In genomic region chr13:35503362-35503821, GRCm38 (mm10) we compare ENCODE assay signal across 8 mouse cellular contexts.
DNase-seq lines count a peak whose midpoint lies in the region; ATAC-seq and TF ChIP-seq lines count a peak whose summit lies in the region.

No protein-coding gene starts in this region.

- 64% methylated on average over 17 of the region's 17 CpGs for WGBS in liver, adult 2 months
- 75% methylated on average over 17 of the region's 17 CpGs for whole genome bisulfite sequencing in liver, embryonic 12.5 days (ENCODE audit: insufficient replicate concordance)
- 73% methylated on average over 17 of the region's 17 CpGs for WGBS in heart, embryonic 14.5 days
- 72% methylated on average over 17 of the region's 17 CpGs for WGBS in midbrain, embryonic 14.5 days

- no peaks in the 10 kb centered on the region for H3K79me2 ChIP-seq in liver, adult 2 months (ENCODE audit: control insufficient read depth, insufficient read depth, low read length)

- H3K9me3 ChIP-seq in liver, embryonic 12.5 days (replicated peaks): no peaks in the 10 kb centered on the region
- no peaks in the 10 kb centered on the region for H3K9me3 ChIP-seq in heart, embryonic 14.5 days (ENCODE audit: control insufficient read depth, low read length)
- no peaks in the 10 kb centered on the region for H3K9me3 ChIP-seq in midbrain, embryonic 14.5 days (ENCODE audit: control insufficient read depth, low read length)

- no peak overlapping the region for H3K4me3 ChIP-seq in liver, adult 2 months (ENCODE audit: insufficient read depth, low read depth, low read length)
- H3K4me3 ChIP-seq in liver, embryonic 12.5 days: no peak overlapping the region
- no peak overlapping the region for H3K4me3 ChIP-seq in heart, embryonic 14.5 days (ENCODE audit: control insufficient read depth in 1 of 2, insufficient read depth in 1 of 2, low read depth in 1 of 2, low read length in 2 of 2)
- no peak overlapping the region for H3K4me3 ChIP-seq in midbrain, embryonic 14.5 days (replicated peaks; ENCODE audit: low read depth, low read length)

- no peak overlapping the region for H3K27ac ChIP-seq in liver, adult 2 months (replicated peaks; ENCODE audit: insufficient read depth, low read depth, low read length)
- H3K27ac ChIP-seq in liver, embryonic 12.5 days: no peak overlapping the region
- H3K27ac ChIP-seq in heart, embryonic 14.5 days (replicated peaks in 1 of 2; ENCODE audit: control insufficient read depth in 1 of 2, insufficient read depth in 1 of 2, low read depth in 2 of 2, low read length in 2 of 2): no peak overlapping the region
- no peak overlapping the region for H3K27ac ChIP-seq in midbrain, embryonic 14.5 days (replicated peaks; ENCODE audit: low read depth, low read length)

- TF ChIP-seq POLR2A in liver, adult 2 months (IDR thresholded peaks at IDR 0.05; ENCODE audit: extremely low read depth, insufficient read depth, low read length): no peak

- DNase-seq in liver, adult 2 months (ENCODE audit: extremely low read depth, low read depth, low spot score): peak; percentile 66
- DNase-seq in cerebellum, postnatal 36 days: peak; percentile 15 to 19
- peak; percentile 62 to 65 for DNase-seq in layer of hippocampus, adult 8-10 months (ENCODE audit: low spot score in 2 of 2)
- peak; percentile 32 for DNase-seq in midbrain, embryonic 14.5 days
- DNase-seq in natural killer cell, adult 2 months (ENCODE audit: low spot score in 2 of 2): no peak
- DNase-seq in spleen, postnatal 4 days (ENCODE audit: low spot score in 2 of 2): no peak

- no peak for ATAC-seq in liver, embryonic 12.5 days
- 0 out of 2 replicates have a peak, but pooled peaks have one; percentile 35 for ATAC-seq in heart, embryonic 14.5 days (ENCODE audit: insufficient number of reproducible peaks, insufficient read depth, low FRiP score, low read depth)
- ATAC-seq in midbrain, embryonic 14.5 days (ENCODE audit: low FRiP score, low TSS enrichment): peak; percentile 59; the same call in 1 of the 2 replicates

- H3K9ac ChIP-seq in liver, adult 2 months (ENCODE audit: low read depth, low read length): no peak overlapping the region
- H3K9ac ChIP-seq in liver, embryonic 12.5 days: no peak overlapping the region
- no peak overlapping the region for H3K9ac ChIP-seq in heart, embryonic 14.5 days (ENCODE audit: low read length)
- no peak overlapping the region for H3K9ac ChIP-seq in midbrain, embryonic 14.5 days (replicated peaks; ENCODE audit: low read length)

- no peak for TF ChIP-seq CTCF in liver, adult 2 months (IDR thresholded peaks at IDR 0.05; ENCODE audit: low read depth, low read length)

- H3K4me2 ChIP-seq in liver, embryonic 12.5 days: no peak overlapping the region
- no peak overlapping the region for H3K4me2 ChIP-seq in heart, embryonic 14.5 days (ENCODE audit: low read length)
- no peak overlapping the region for H3K4me2 ChIP-seq in midbrain, embryonic 14.5 days (ENCODE audit: low read length)

- H3K4me1 ChIP-seq in liver, adult 2 months (ENCODE audit: control insufficient read depth, insufficient read depth, low read length): peaks cover 3% of the 10 kb centered on the region; the same call in 1 of the 2 replicates
- peaks cover 2% of the 10 kb centered on the region; the same call in 1 of the 2 replicates for H3K4me1 ChIP-seq in liver, embryonic 12.5 days
- H3K4me1 ChIP-seq in heart, embryonic 14.5 days (ENCODE audit: control insufficient read depth in 2 of 2, insufficient read depth in 2 of 2, low read length in 2 of 2): 0 out of 4 replicates have a peak, but pooled peaks cover 0 to 4% of the 10 kb centered on the region in 2 experiments
- 0 out of 2 replicates have a peak, but pooled peaks cover 5% of the 10 kb centered on the region for H3K4me1 ChIP-seq in midbrain, embryonic 14.5 days (ENCODE audit: control insufficient read depth, insufficient read depth, low read length)

- no peaks in the 10 kb centered on the region for H3K36me3 ChIP-seq in liver, adult 2 months (ENCODE audit: control insufficient read depth, insufficient read depth, low read length)
- no peaks in the 10 kb centered on the region for H3K36me3 ChIP-seq in liver, embryonic 12.5 days
- no peaks in the 10 kb centered on the region for H3K36me3 ChIP-seq in heart, embryonic 14.5 days (ENCODE audit: control insufficient read depth, insufficient read depth, low read length)
- H3K36me3 ChIP-seq in midbrain, embryonic 14.5 days (ENCODE audit: control insufficient read depth, insufficient read depth, low read length): no peaks in the 10 kb centered on the region

- peaks cover 4% of the 10 kb centered on the region for H3K27me3 ChIP-seq in liver, adult 2 months (ENCODE audit: control insufficient read depth, insufficient read depth, low read length)
- no peaks in the 10 kb centered on the region for H3K27me3 ChIP-seq in liver, embryonic 12.5 days (replicated peaks)
- no peaks in the 10 kb centered on the region for H3K27me3 ChIP-seq in heart, embryonic 14.5 days (ENCODE audit: control insufficient read depth, insufficient read depth, low read length)
- H3K27me3 ChIP-seq in midbrain, embryonic 14.5 days (ENCODE audit: control insufficient read depth, insufficient read depth, low read length): no peaks in the 10 kb centered on the region

Comparison
In these comparisons a context has a peak if more than half of its experiments do, and no peak if none do; other contexts are left out.
1. DNase-seq: peak in liver, adult 2 months (single experiment), cerebellum, postnatal 36 days (2 of 2), layer of hippocampus, adult 8-10 months (2 of 2) and midbrain, embryonic 14.5 days (single experiment); none in natural killer cell, adult 2 months (0 of 2) and spleen, postnatal 4 days (0 of 2).